Mouse (Mus musculus) cerebellum, adult 2 months (tissue): ENCODE results near the gene Acad8. TPM values are rescaled to one million over a fixed set of nuclear protein-coding genes. Genes with fewer than 3 reads are reported as not detected.
A peak's percentile ranks its signal among the peaks of the same experiment; 100 is the strongest.

Experiments
- DNase-seq, 2 experiments: peaks; one replicate each; pipeline ENCODE4 v3.0.0; 2021
- H3K27ac ChIP-seq: fragments of 200-500 bp; 2 replicates; pipeline ENCODE4 v1.5.1; 2012; ENCODE audit warnings: low read length, control low read depth, inconsistent platforms; ENCODE audit not compliant: insufficient read depth
- H3K27me3 ChIP-seq: fragments of 200-500 bp; 2 replicates; pipeline ENCODE4 v1.6.1; 2012; ENCODE audit warnings: inconsistent platforms, mild to moderate bottlenecking, low read length, moderate library complexity; ENCODE audit not compliant: control insufficient read depth, insufficient read depth
- H3K4me1 ChIP-seq: fragments of 200-500 bp; 2 replicates; pipeline ENCODE4 v1.6.1; 2011; ENCODE audit warnings: low read length; ENCODE audit not compliant: control insufficient read depth, insufficient read depth
- H3K4me3 ChIP-seq: fragments of 200-500 bp; replicated peaks from 2 replicates; pipeline ENCODE3; 2011; ENCODE audit warnings: mild to moderate bottlenecking, low read depth, low read length, control low read depth; ENCODE audit not compliant: insufficient read depth
- CTCF ChIP-seq: fragments of 200-500 bp; IDR thresholded peaks from 2 replicates; pipeline ENCODE4 v1.5.1; 2011; ENCODE audit warnings: low read depth, mild to moderate bottlenecking, control low read depth, low read length, moderate library complexity, borderline replicate concordance; ENCODE audit not compliant: insufficient read depth
- POLR2A ChIP-seq: fragments of 200-500 bp; IDR thresholded peaks from 2 replicates; pipeline ENCODE4 v1.6.1; 2011; ENCODE audit warnings: low read length, control low read depth, borderline replicate concordance; ENCODE audit not compliant: insufficient read depth
- WGBS: fragments of 180-500 bp; shearing (Covaris S2); methylation state at CpG from one replicate; pipeline ENCODE4 v1.1.7; 2018; 5-methylcytosine and 5-hydroxymethylcytosine counted together
- polyA plus RNA-seq: library from polyadenylated mRNA; depleted of rRNA; stranded (reverse); fragments of >200 nt; gene quantifications from 2 replicates; pipeline ENCODE4 v1.2.3, GENCODE M21; 2012

The Acad8 gene
- polyA plus RNA-seq, 1 experiment: 45.0 TPM

DNA sequence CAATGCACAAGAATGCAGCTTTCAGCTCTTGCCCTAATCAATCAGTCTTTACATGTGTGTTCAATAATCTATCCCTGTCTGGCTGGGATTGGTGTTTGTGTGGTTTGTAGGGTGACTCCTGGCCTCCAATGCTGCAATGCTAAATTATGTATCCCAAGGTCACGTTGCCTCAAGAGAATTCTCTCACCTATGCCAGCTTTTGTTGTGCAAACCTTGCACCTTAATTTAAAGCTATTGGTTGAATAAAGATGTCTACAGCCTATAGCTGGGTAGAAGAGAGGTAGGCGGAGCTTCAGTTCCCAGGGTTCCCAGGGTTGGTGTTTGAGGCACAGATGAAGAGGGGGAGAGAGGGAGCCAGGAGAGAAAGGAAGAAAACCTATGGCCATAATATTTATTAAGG lies 1.9 kb downstream of the Acad8 start:
- Histone ChIP-seq H3K4me3 (no peak overlapping the region), H3K4me1 (0 out of 2 replicates have a peak, but pooled peaks cover 3% of the 10 kb centered on the region), H3K27me3 (no peaks in the 10 kb centered on the region), H3K27ac (no peak overlapping the region)
- no peak for TF ChIP-seq POLR2A
- TF ChIP-seq CTCF: no peak
- DNase-seq: peak in 1 of 2 experiments; percentile 3
- 100% methylated on average over 2 of the region's 2 CpGs for WGBS

DNA sequence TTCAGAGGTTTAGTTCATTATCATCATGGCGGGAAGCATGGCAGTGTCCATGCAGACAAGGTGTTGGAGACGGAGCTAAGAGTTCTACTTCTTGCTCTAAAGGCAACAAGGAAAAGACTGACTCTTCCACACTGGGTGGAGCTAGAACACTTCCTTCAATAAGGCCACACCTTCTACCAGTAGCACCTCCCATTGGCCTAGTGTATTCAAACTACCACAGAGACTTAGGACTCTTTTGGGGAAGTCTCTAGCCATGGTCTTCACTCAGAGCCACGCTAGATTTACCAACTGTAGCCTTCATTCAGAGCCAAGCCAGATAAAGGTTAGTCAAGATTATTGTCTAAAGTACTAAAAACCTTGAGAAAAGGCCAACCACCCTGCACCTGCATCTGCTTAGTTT lies 2.3 kb downstream of the Acad8 start:
- Histone ChIP-seq H3K4me1 (0 out of 2 replicates have a peak, but pooled peaks cover 3% of the 10 kb centered on the region), H3K27me3 (no peaks in the 10 kb centered on the region), H3K27ac (no peak overlapping the region), H3K4me3 (no peak overlapping the region)
- 93% methylated on average over 3 of the region's 3 CpGs for WGBS
- TF ChIP-seq CTCF: no peak
- no peak for TF ChIP-seq POLR2A
- peak in 1 of 2 experiments; percentile 0 for DNase-seq

- WGBS: 61% methylated on average over 3 of the region's 3 CpGs
- H3K27ac ChIP-seq: no peak overlapping the region
- no peak for DNase-seq
- 0 out of 2 replicates have a peak, but pooled peaks cover 3% of the 10 kb centered on the region for H3K4me1 ChIP-seq
- no peak overlapping the region for H3K4me3 ChIP-seq
- TF ChIP-seq CTCF (no peak), POLR2A (no peak)
- no peaks in the 10 kb centered on the region for H3K27me3 ChIP-seq
Measured at GRCm38 (mm10) chr9:26993900-26994299, 5.5 kb downstream of the Acad8 start.

GRCm38 (mm10) chr9:26993118-26993517 lies 6.2 kb downstream of the Acad8 start:
- peak in 1 of 2 experiments; percentile 59 for DNase-seq
- Histone ChIP-seq H3K4me1 (0 out of 2 replicates have a peak, but pooled peaks cover under 1% of the 10 kb centered on the region), H3K4me3 (peak overlapping the region; percentile 29), H3K27me3 (no peaks in the 10 kb centered on the region), H3K27ac (no peak overlapping the region)
- TF ChIP-seq POLR2A (no peak), CTCF (no peak)
- WGBS: 19% methylated on average over 10 of the region's 10 CpGs

GRCm38 (mm10) chr9:26990181-26990580 lies 9.2 kb downstream of the Acad8 start:
- no peak for DNase-seq
- 88% methylated on average over 4 of the region's 4 CpGs for WGBS

GRCm38 (mm10) chr9:26985668-26986277 lies 13.6 kb downstream of the Acad8 start:
- no peak overlapping the region for H3K27ac ChIP-seq
- no peak for TF ChIP-seq CTCF
- TF ChIP-seq POLR2A: no peak
- H3K27me3 ChIP-seq: no peaks in the 10 kb centered on the region
- no peak for DNase-seq
- no peaks in the 10 kb centered on the region for H3K4me1 ChIP-seq
- 97% methylated on average over 6 of the region's 6 CpGs for WGBS
- H3K4me3 ChIP-seq: no peak overlapping the region

More at GRCm38 (mm10) chr9:26990181-26990580, 9.2 kb downstream of the Acad8 start:
- no peak for TF ChIP-seq CTCF
- no peak overlapping the region for H3K4me3 ChIP-seq
- H3K27me3 ChIP-seq: no peaks in the 10 kb centered on the region
- H3K4me1 ChIP-seq: no peaks in the 10 kb centered on the region
- no peak overlapping the region for H3K27ac ChIP-seq

DNA sequence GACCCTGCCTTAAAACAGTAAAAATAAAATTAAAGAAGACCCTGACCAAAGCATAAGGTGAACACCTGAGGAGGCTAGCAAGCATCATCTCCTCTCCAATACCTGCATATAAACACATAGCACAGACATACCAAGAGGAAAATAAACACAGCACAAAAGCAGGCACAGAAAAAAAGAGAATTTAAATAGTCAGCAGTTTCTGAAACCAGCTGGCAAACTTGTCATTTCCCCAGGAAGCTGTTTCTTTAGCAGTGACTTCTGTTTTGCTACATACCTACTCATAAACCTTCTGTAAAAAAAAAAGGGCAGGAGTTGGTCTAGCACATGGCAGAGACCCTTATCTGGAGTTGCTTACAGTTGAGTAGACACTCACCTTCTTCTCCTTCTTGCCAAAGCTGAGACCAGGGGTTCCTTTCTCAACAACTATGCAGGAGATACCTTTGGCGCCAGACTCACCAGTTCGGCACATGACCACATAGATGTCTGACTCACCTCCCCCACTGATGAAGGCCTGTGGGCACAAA lies 14.2 kb downstream of the Acad8 start:
- TF ChIP-seq CTCF: no peak
- TF ChIP-seq POLR2A: no peak
- Histone ChIP-seq H3K4me1 (no peaks in the 10 kb centered on the region), H3K4me3 (no peak overlapping the region), H3K27ac (no peak overlapping the region), H3K27me3 (no peaks in the 10 kb centered on the region)
- 97% methylated on average over 2 of the region's 2 CpGs for WGBS
- DNase-seq: no peak

DNA sequence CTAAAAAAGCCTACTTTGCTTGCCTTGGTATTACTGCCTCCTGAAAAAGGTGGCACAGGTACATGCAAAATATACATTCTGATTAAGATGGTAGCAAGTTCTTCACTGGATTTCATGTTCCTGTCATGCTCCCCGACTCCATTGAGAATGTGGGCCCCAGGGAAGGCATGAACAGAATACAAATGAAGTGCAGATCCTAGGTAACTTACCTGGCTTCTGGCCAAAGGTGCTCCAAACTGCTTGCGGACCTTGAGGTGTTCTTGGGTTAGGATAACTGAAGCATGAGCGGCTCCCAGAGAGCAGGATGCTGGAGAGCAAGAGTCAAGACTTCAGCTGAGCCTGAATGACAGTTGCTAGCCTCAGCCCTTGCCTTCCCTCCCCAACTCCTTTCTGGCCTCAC lies 20.6 kb downstream of the Acad8 start:
- no peak overlapping the region for H3K27ac ChIP-seq
- H3K4me1 ChIP-seq: no peaks in the 10 kb centered on the region
- TF ChIP-seq POLR2A: no peak
- no peak for TF ChIP-seq CTCF
- H3K27me3 ChIP-seq: no peaks in the 10 kb centered on the region
- no peak for DNase-seq
- WGBS: 87% methylated on average over 3 of the region's 3 CpGs
- no peak overlapping the region for H3K4me3 ChIP-seq
